Mouse (Mus musculus) hindbrain, embryonic 10.5 days (tissue): ENCODE data around the gene Itgb3bp. TPM values are rescaled to one million over a fixed set of nuclear protein-coding genes. Genes with fewer than 3 reads are reported as not detected.
A peak's percentile ranks its signal among the peaks of the same experiment; 100 is the strongest.

ENCODE experiments used
- DNase-seq: peaks from one replicate; pipeline ENCODE4 v3.0.0-alpha.2; 2017; ENCODE audit warnings: low spot score
- H3K27ac ChIP-seq: fragments of 300-500 bp; sonication (generic); 2 replicates; pipeline ENCODE4 v1.5.1; 2016; ENCODE audit warnings: mild to moderate bottlenecking, moderate library complexity
- H3K27me3 ChIP-seq: fragments of 300-500 bp; sonication (generic); 2 replicates; pipeline ENCODE4 v1.6.1; 2016; ENCODE audit warnings: mild to moderate bottlenecking; ENCODE audit not compliant: poor library complexity, insufficient read depth, severe bottlenecking
- H3K36me3 ChIP-seq: fragments of 300-500 bp; sonication (generic); 2 replicates; pipeline ENCODE4 v1.6.1; 2016; ENCODE audit warnings: mild to moderate bottlenecking, moderate library complexity
- H3K4me1 ChIP-seq: fragments of 300-500 bp; sonication (generic); replicated peaks from 2 replicates; pipeline ENCODE4 v1.6.1; 2016; ENCODE audit warnings: mild to moderate bottlenecking
- H3K4me3 ChIP-seq: fragments of 300-500 bp; sonication (generic); 2 replicates; pipeline ENCODE4 v1.5.1; 2016; ENCODE audit warnings: mild to moderate bottlenecking, moderate library complexity
- H3K9me3 ChIP-seq: fragments of 300-500 bp; sonication (generic); 2 replicates; pipeline ENCODE4 v1.6.1; 2016; ENCODE audit warnings: mild to moderate bottlenecking, moderate library complexity
- WGBS: fragments of 180-500 bp; shearing (Covaris S2); methylation state at CpG from one replicate; pipeline ENCODE4 v1.1.7; 2016; 5-methylcytosine and 5-hydroxymethylcytosine counted together
- polyA plus RNA-seq: library from polyadenylated mRNA; unstranded; fragments of >200 nt; fragmentation: Nextera tagmentation; extraction: Ambion mirVana; gene quantifications from 2 replicates; pipeline ENCODE4 v1.2.1, GENCODE M21; 2016

Gene Itgb3bp
- 51.8 and 56.2 TPM in 2 replicates for polyA plus RNA-seq

GRCm38 (mm10) chr4:99929613-99930517 is at the start of gene Itgb3bp:
TSS of gene Itgb3bp (minus strand) at chr4:99929813.
- WGBS: under 1% methylated on average over 57 of the region's 57 CpGs
- Histone ChIP-seq H3K27me3 (peaks cover 4% of the 10 kb centered on the region; the same call in 1 of the 2 replicates), H3K27ac (peak within 1 kb of the TSS; percentile 92), H3K4me3 (peak within 1 kb of the TSS; percentile 67), H3K9me3 (no peaks in the 10 kb centered on the region), H3K4me1 (peaks cover 29% of the 10 kb centered on the region), H3K36me3 (no peaks in the 10 kb centered on the region)
- DNase-seq: peak; percentile 84

- Histone ChIP-seq H3K27me3 (no peaks in the 10 kb centered on the region), H3K36me3 (no peaks in the 10 kb centered on the region), H3K4me3 (no peak overlapping the region), H3K9me3 (no peaks in the 10 kb centered on the region), H3K4me1 (peaks cover 14% of the 10 kb centered on the region), H3K27ac (no peak overlapping the region)
- WGBS: 97% methylated on average over 5 of the region's 5 CpGs
- no peak for DNase-seq
Observed at GRCm38 (mm10) chr4:99979326-99979725, 49.7 kb upstream of the Itgb3bp start.

GRCm38 (mm10) chr4:99974375-99974774 is 44.8 kb upstream of the Itgb3bp start:
- Histone ChIP-seq H3K4me1 (peaks cover 15% of the 10 kb centered on the region), H3K36me3 (no peaks in the 10 kb centered on the region), H3K4me3 (no peak overlapping the region), H3K9me3 (no peaks in the 10 kb centered on the region), H3K27me3 (no peaks in the 10 kb centered on the region), H3K27ac (no peak overlapping the region)
- DNase-seq: no peak
- 67% methylated on average over 5 of the region's 5 CpGs for WGBS

- Histone ChIP-seq H3K27me3 (no peaks in the 10 kb centered on the region), H3K9me3 (no peaks in the 10 kb centered on the region), H3K4me3 (no peak overlapping the region), H3K27ac (0 out of 2 replicates have a peak overlapping the region, but pooled peaks have one; percentile 40), H3K36me3 (no peaks in the 10 kb centered on the region), H3K4me1 (peaks cover 20% of the 10 kb centered on the region)
- 90% methylated on average over 1 of the region's 1 CpGs for WGBS
- DNase-seq: no peak
Observed at GRCm38 (mm10) chr4:99973931-99974330, 44.3 kb upstream of the Itgb3bp start.

- no peaks in the 10 kb centered on the region for H3K27me3 ChIP-seq
Observed at GRCm38 (mm10) chr4:99972886-99973285, 43.3 kb upstream of the Itgb3bp start.

GRCm38 (mm10) chr4:99970097-99970496 is 40.5 kb upstream of the Itgb3bp start:
- Histone ChIP-seq H3K9me3 (no peaks in the 10 kb centered on the region), H3K36me3 (no peaks in the 10 kb centered on the region; the same call in 1 of the 2 replicates), H3K4me1 (peaks cover 25% of the 10 kb centered on the region), H3K4me3 (no peak overlapping the region), H3K27ac (no peak overlapping the region), H3K27me3 (no peaks in the 10 kb centered on the region)
- WGBS: 59% methylated on average over 4 of the region's 4 CpGs
- DNase-seq: no peak

More at GRCm38 (mm10) chr4:99972886-99973285, 43.3 kb upstream of the Itgb3bp start:
- no peak for DNase-seq
- no peaks in the 10 kb centered on the region for H3K9me3 ChIP-seq
- peaks cover 25% of the 10 kb centered on the region for H3K4me1 ChIP-seq
- H3K36me3 ChIP-seq: no peaks in the 10 kb centered on the region
- no peak overlapping the region for H3K4me3 ChIP-seq
- whole genome bisulfite sequencing: 89% methylated on average over 6 of the region's 6 CpGs
- H3K27ac ChIP-seq: no peak overlapping the region

GRCm38 (mm10) chr4:99969328-99969727 is 39.7 kb upstream of the Itgb3bp start:
- Histone ChIP-seq H3K9me3 (no peaks in the 10 kb centered on the region), H3K4me3 (no peak overlapping the region), H3K36me3 (peaks cover under 1% of the 10 kb centered on the region; the same call in 1 of the 2 replicates), H3K27me3 (no peaks in the 10 kb centered on the region), H3K4me1 (peaks cover 25% of the 10 kb centered on the region), H3K27ac (peak overlapping the region; percentile 73)
- WGBS: 25% methylated on average over 5 of the region's 5 CpGs
- peak; percentile 40 for DNase-seq

- WGBS: 64% methylated on average over 6 of the region's 6 CpGs
- peaks cover 19% of the 10 kb centered on the region for H3K4me1 ChIP-seq
- no peaks in the 10 kb centered on the region for H3K27me3 ChIP-seq
- H3K36me3 ChIP-seq: peaks cover 11% of the 10 kb centered on the region
- peak; percentile 27 for DNase-seq
- H3K4me3 ChIP-seq: no peak overlapping the region
- H3K27ac ChIP-seq: no peak overlapping the region
- H3K9me3 ChIP-seq: no peaks in the 10 kb centered on the region
Observed at GRCm38 (mm10) chr4:99966555-99966954, 36.9 kb upstream of the Itgb3bp start.

- WGBS: 85% methylated on average over 3 of the region's 3 CpGs
- Histone ChIP-seq H3K4me3 (no peak overlapping the region), H3K27ac (no peak overlapping the region), H3K36me3 (peaks cover 9% of the 10 kb centered on the region), H3K9me3 (no peaks in the 10 kb centered on the region), H3K27me3 (no peaks in the 10 kb centered on the region), H3K4me1 (peaks cover 6% of the 10 kb centered on the region; the same call in 1 of the 2 replicates)
- DNase-seq: no peak
Observed at GRCm38 (mm10) chr4:99959308-99959707, 29.7 kb upstream of the Itgb3bp start.

- Histone ChIP-seq H3K4me1 (peaks cover 6% of the 10 kb centered on the region; the same call in 1 of the 2 replicates), H3K27me3 (no peaks in the 10 kb centered on the region), H3K9me3 (no peaks in the 10 kb centered on the region), H3K36me3 (no peaks in the 10 kb centered on the region), H3K4me3 (no peak overlapping the region), H3K27ac (no peak overlapping the region)
- WGBS: 85% methylated on average over 7 of the region's 7 CpGs
- no peak for DNase-seq
Observed at GRCm38 (mm10) chr4:99958084-99958815, 28.6 kb upstream of the Itgb3bp start.

GRCm38 (mm10) chr4:99957186-99957585 is 27.6 kb upstream of the Itgb3bp start:
- no peaks in the 10 kb centered on the region for H3K36me3 ChIP-seq
- WGBS: 95% methylated on average over 4 of the region's 4 CpGs
- no peak for DNase-seq
- no peak overlapping the region for H3K27ac ChIP-seq
- H3K9me3 ChIP-seq: no peaks in the 10 kb centered on the region
- H3K27me3 ChIP-seq: no peaks in the 10 kb centered on the region
- H3K4me1 ChIP-seq: peaks cover 6% of the 10 kb centered on the region; the same call in 1 of the 2 replicates
- no peak overlapping the region for H3K4me3 ChIP-seq

- no peaks in the 10 kb centered on the region for H3K27me3 ChIP-seq
- H3K4me1 ChIP-seq: peaks cover 6% of the 10 kb centered on the region; the same call in 1 of the 2 replicates
- no peak overlapping the region for H3K4me3 ChIP-seq
- no peaks in the 10 kb centered on the region for H3K9me3 ChIP-seq
- H3K27ac ChIP-seq: no peak overlapping the region
- no peak for DNase-seq
- no peaks in the 10 kb centered on the region for H3K36me3 ChIP-seq
- 83% methylated on average over 10 of the region's 10 CpGs for WGBS
Observed at GRCm38 (mm10) chr4:99955396-99955795, 25.8 kb upstream of the Itgb3bp start.
